Mouse (Mus musculus): Measurements from ENCODE around the gene Pidd1.

DNA sequence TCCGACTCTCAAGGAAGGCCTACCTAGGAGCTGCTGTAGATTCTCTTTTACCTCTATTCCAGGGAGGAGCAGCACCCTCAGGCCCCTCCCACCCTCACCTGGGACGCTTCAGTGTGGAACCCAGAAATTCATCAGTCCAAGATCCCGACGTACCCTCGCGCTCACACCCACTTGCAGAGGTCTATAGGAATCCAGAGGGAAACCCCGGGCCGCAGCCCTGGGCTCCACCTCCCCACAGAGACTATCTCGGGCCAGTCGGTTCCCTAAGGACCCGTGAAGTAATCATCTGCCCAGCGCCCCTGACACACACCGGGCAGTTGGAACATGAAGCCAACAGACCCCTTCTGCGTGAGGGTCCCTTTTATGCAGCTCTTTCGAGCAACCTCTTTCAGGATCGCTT lies 30.5 kb downstream of the Pidd1 start:
- TF ChIP-seq CTCF (IDR thresholded peaks at IDR 0.05; ENCODE audit: low read depth), result no peak
- TF ChIP-seq EP300 (IDR thresholded peaks at IDR 0.05; ENCODE audit: low read depth), result no peak
